Mouse (Mus musculus) G1E (cell line): ENCODE data around the gene Hoxa3.

Experiments used
- CTCF ChIP-seq: IDR thresholded peaks from 2 replicates; pipeline ENCODE4 v1.5.1; 2012; ENCODE audit warnings: low read depth, low read length, inconsistent platforms, mixed read lengths
- GATA1 ChIP-seq: IDR thresholded peaks from 2 replicates; pipeline ENCODE4 v1.6.1; 2012; ENCODE audit warnings: borderline replicate concordance, low read length, inconsistent platforms, mixed read lengths
- POLR2AphosphoS5 ChIP-seq: IDR thresholded peaks from 2 replicates; pipeline ENCODE4 v1.6.1; 2012; ENCODE audit warnings: low read depth, low read length, inconsistent platforms; ENCODE audit not compliant: insufficient replicate concordance

GRCm38 (mm10) chr6:52220003-52220864 is 7.1 kb upstream of the Hoxa3 start:
- TF ChIP-seq POLR2AphosphoS5 = no peak
- no peak for TF ChIP-seq CTCF
- no peak for TF ChIP-seq GATA1
